Mouse (Mus musculus) ES-Bruce4 (cell line): ENCODE data around the gene Skor1.

Source experiments
- CTCF ChIP-seq: IDR thresholded peaks from one replicate; pipeline ENCODE4 v1.8.1; 2011; ENCODE audit warnings: low read depth, low read length
- POLR2A ChIP-seq: IDR thresholded peaks from one replicate; pipeline ENCODE4 v1.8.1; 2011; ENCODE audit warnings: low read length; ENCODE audit not compliant: insufficient read depth

DNA sequence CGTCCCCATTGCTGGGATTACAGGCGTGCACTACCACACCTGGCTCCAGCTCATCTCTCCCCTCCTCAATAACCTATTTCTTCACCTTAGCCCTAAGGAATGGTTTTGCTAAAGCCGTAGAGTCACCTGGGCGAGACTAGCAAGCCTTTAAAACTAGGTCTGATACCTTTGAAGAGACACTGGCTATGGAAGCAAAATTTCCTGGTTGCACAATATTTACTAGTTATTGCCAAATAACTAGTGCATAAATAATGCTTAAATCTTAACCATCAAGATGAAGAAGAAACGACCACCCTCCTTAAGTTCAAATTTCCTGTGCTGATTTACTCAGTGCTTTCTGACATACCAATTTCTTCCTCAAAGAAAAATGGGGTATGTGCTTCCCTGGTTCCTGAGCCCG, 15.1 kb downstream of the Skor1 start:
- TF ChIP-seq CTCF (no peak), POLR2A (no peak)
